Comparison of ENCODE assay signal across 11 mouse cellular contexts in genomic region chr12:98585302-98585701, GRCm38 (mm10). TPM values are rescaled to one million over a fixed set of nuclear protein-coding genes. Genes with fewer than 3 reads are reported as not detected.
DNase-seq lines count a peak whose midpoint lies in the region; ATAC-seq and TF ChIP-seq lines count a peak whose summit lies in the region.
"Had no signal": no experiment of that assay in that cellular context is flagged by ENCODE, and none has a peak within 500 bp of the region (broad histone marks: within the 10 kb centered on the region; RNA-seq: fewer than 3 reads in every experiment).

No protein-coding gene starts in this region.

- DNase-seq in forebrain, embryonic 11.5 days (ENCODE audit: low spot score) = no peak
- DNase-seq in liver, embryonic 14.5 days (ENCODE audit: low read depth in 3 of 3, low spot score in 3 of 3) = no peak
- no peak for DNase-seq in liver, embryonic 11.5 days (ENCODE audit: low spot score)
- DNase-seq in layer of hippocampus, adult 9-11 months = no peak
- DNase-seq in urinary bladder, adult 2 months (ENCODE audit: low spot score) = no peak
- DNase-seq: heart, postnatal 10 days; right cerebral cortex, postnatal 4 days; thymus, adult 18-20 months had no signal

- H3K9me3 ChIP-seq in forebrain, embryonic 11.5 days (ENCODE audit: control insufficient read depth, low read length) = no peaks in the 10 kb centered on the region
- H3K9me3 ChIP-seq in forebrain, embryonic 15.5 days = no peaks in the 10 kb centered on the region
- H3K9me3 ChIP-seq in liver, embryonic 14.5 days (ENCODE audit: control insufficient read depth, low read length) = no peaks in the 10 kb centered on the region
- H3K9me3 ChIP-seq in liver, embryonic 11.5 days (ENCODE audit: control insufficient read depth, low read length) = no peaks in the 10 kb centered on the region
- no peaks in the 10 kb centered on the region for H3K9me3 ChIP-seq in ES-Bruce4 (replicated peaks; ENCODE audit: control insufficient read depth, insufficient read depth, low read length, poor library complexity, severe bottlenecking)

- TF ChIP-seq POLR2A in ES-Bruce4 (IDR thresholded peaks at IDR 0.05; ENCODE audit: insufficient read depth, low read length) = no peak

- WGBS in forebrain, embryonic 11.5 days = 44% methylated on average over 3 of the region's 3 CpGs
- 36% methylated on average over 3 of the region's 3 CpGs for WGBS in forebrain, embryonic 15.5 days
- 20% methylated on average over 3 of the region's 3 CpGs for WGBS in liver, embryonic 14.5 days (ENCODE audit: insufficient replicate concordance)
- WGBS in liver, embryonic 11.5 days = 31% methylated on average over 3 of the region's 3 CpGs

- no peaks in the 10 kb centered on the region for H3K4me1 ChIP-seq in forebrain, embryonic 11.5 days (replicated peaks; ENCODE audit: control insufficient read depth, insufficient read depth, low read length)
- H3K4me1 ChIP-seq in forebrain, embryonic 15.5 days = no peaks in the 10 kb centered on the region
- no peaks in the 10 kb centered on the region for H3K4me1 ChIP-seq in liver, embryonic 14.5 days (replicated peaks; ENCODE audit: control insufficient read depth in 2 of 2, insufficient read depth in 2 of 2, low read length in 1 of 2)
- H3K4me1 ChIP-seq in liver, embryonic 11.5 days (replicated peaks; ENCODE audit: control insufficient read depth, insufficient read depth, low read length) = no peaks in the 10 kb centered on the region
- no peaks in the 10 kb centered on the region for H3K4me1 ChIP-seq in ES-Bruce4 (ENCODE audit: control insufficient read depth, insufficient read depth, low read length)

- no peaks in the 10 kb centered on the region for H3K36me3 ChIP-seq in forebrain, embryonic 11.5 days (ENCODE audit: control insufficient read depth, insufficient read depth, low read length)
- H3K36me3 ChIP-seq in forebrain, embryonic 15.5 days = no peaks in the 10 kb centered on the region
- H3K36me3 ChIP-seq in liver, embryonic 14.5 days (replicated peaks; ENCODE audit: control insufficient read depth, insufficient read depth, low read depth) = no peaks in the 10 kb centered on the region
- no peaks in the 10 kb centered on the region for H3K36me3 ChIP-seq in liver, embryonic 11.5 days (ENCODE audit: control insufficient read depth, insufficient read depth, low read length)
- no peaks in the 10 kb centered on the region for H3K36me3 ChIP-seq in ES-Bruce4 (ENCODE audit: control insufficient read depth, insufficient read depth, low read length, poor library complexity, severe bottlenecking)

- no peak overlapping the region for H3K4me3 ChIP-seq in forebrain, embryonic 11.5 days (ENCODE audit: low read depth, low read length)
- no peak overlapping the region for H3K4me3 ChIP-seq in forebrain, embryonic 15.5 days
- H3K4me3 ChIP-seq in liver, embryonic 14.5 days (ENCODE audit: insufficient read depth in 1 of 2, low read depth in 2 of 2, low read length in 2 of 2) = no peak overlapping the region
- no peak overlapping the region for H3K4me3 ChIP-seq in liver, embryonic 11.5 days (ENCODE audit: low read depth, low read length)
- no peak overlapping the region for H3K4me3 ChIP-seq in ES-Bruce4 (ENCODE audit: low read depth, low read length)

- H3K4me2 ChIP-seq in forebrain, embryonic 11.5 days (ENCODE audit: low read depth, low read length, severe bottlenecking) = no peak overlapping the region
- no peak overlapping the region for H3K4me2 ChIP-seq in forebrain, embryonic 15.5 days (replicated peaks)
- no peak overlapping the region for H3K4me2 ChIP-seq in liver, embryonic 14.5 days (ENCODE audit: low read depth)
- no peak overlapping the region for H3K4me2 ChIP-seq in liver, embryonic 11.5 days

- TF ChIP-seq EP300 in liver, embryonic 14.5 days (IDR thresholded peaks at IDR 0.05; ENCODE audit: low read depth) = no peak
- TF ChIP-seq EP300 in ES-Bruce4 (IDR thresholded peaks at IDR 0.05; ENCODE audit: insufficient read depth, low read depth, low read length) = no peak

- no peak overlapping the region for H3K9ac ChIP-seq in forebrain, embryonic 11.5 days (ENCODE audit: low read length)
- H3K9ac ChIP-seq in forebrain, embryonic 15.5 days (replicated peaks) = no peak overlapping the region
- no peak overlapping the region for H3K9ac ChIP-seq in liver, embryonic 14.5 days (replicated peaks)
- H3K9ac ChIP-seq in liver, embryonic 11.5 days (ENCODE audit: low read depth, low read length) = no peak overlapping the region
- H3K9ac ChIP-seq in ES-Bruce4 (ENCODE audit: low read depth, poor library complexity, severe bottlenecking) = no peak overlapping the region

- H3K27me3 ChIP-seq in forebrain, embryonic 11.5 days (ENCODE audit: control insufficient read depth, insufficient read depth, low read length) = no peaks in the 10 kb centered on the region
- H3K27me3 ChIP-seq in forebrain, embryonic 15.5 days = no peaks in the 10 kb centered on the region
- no peaks in the 10 kb centered on the region for H3K27me3 ChIP-seq in liver, embryonic 14.5 days (ENCODE audit: control insufficient read depth, insufficient read depth, low read length)
- H3K27me3 ChIP-seq in liver, embryonic 11.5 days (replicated peaks; ENCODE audit: control insufficient read depth, insufficient read depth, low read length) = no peaks in the 10 kb centered on the region
- no peaks in the 10 kb centered on the region for H3K27me3 ChIP-seq in ES-Bruce4 (ENCODE audit: control insufficient read depth, insufficient read depth, low read length, poor library complexity, severe bottlenecking)

- H3K27ac ChIP-seq in forebrain, embryonic 11.5 days (ENCODE audit: low read depth, low read length) = no peak overlapping the region
- H3K27ac ChIP-seq in forebrain, embryonic 15.5 days (replicated peaks) = no peak overlapping the region
- H3K27ac ChIP-seq in liver, embryonic 14.5 days = no peak overlapping the region
- H3K27ac ChIP-seq in liver, embryonic 11.5 days (ENCODE audit: low read depth, low read length) = no peak overlapping the region
- no peak overlapping the region for H3K27ac ChIP-seq in ES-Bruce4 (ENCODE audit: insufficient read depth, low read length)

- ATAC-seq in forebrain, embryonic 11.5 days (replicated peaks; ENCODE audit: low FRiP score) = peak; percentile 58
- ATAC-seq in forebrain, embryonic 15.5 days (replicated peaks) = no peak
- no peak for ATAC-seq in liver, embryonic 14.5 days (ENCODE audit: insufficient read depth)
- ATAC-seq in liver, embryonic 11.5 days (replicated peaks; ENCODE audit: low FRiP score) = no peak
- ATAC-seq in granulocyte monocyte progenitor cell, adult 5-6 weeks (replicated peaks; ENCODE audit: poor library complexity, severe bottlenecking) = peak; percentile 48; the same call in 1 of the 2 replicates

- peak; percentile 40; the same call in 1 of the 2 replicates for TF ChIP-seq CTCF in liver, embryonic 14.5 days (IDR thresholded peaks at IDR 0.05; ENCODE audit: low read depth)
- TF ChIP-seq CTCF in ES-Bruce4 (IDR thresholded peaks at IDR 0.05; ENCODE audit: low read depth, low read length) = peak; percentile 5

RNA-seq across cellular contexts. Expression of gene Kcnk10, which starts 7.2 kb away (rescaled TPM):
- 38.5 and 39.2 TPM in 2 replicates for polyA plus RNA-seq in forebrain, embryonic 11.5 days (2014; fragmentation: Nextera tagmentation; extraction: Ambion mirVana)
- 51.7 and 52.1 TPM in 2 replicates for polyA plus RNA-seq in forebrain, embryonic 15.5 days (2015; fragmentation: Nextera tagmentation; extraction: Ambion mirVana)
- not detected in 2 replicates for polyA plus RNA-seq in liver, embryonic 14.5 days (2012; rRNA removed)
- not detected in 2 replicates for polyA plus RNA-seq in liver, embryonic 14.5 days (2014; fragmentation: Nextera tagmentation; extraction: Ambion mirVana)
- 0.26 TPM in 1 of 2 replicates, not detected in the other for polyA plus RNA-seq in liver, embryonic 11.5 days (2014; fragmentation: Nextera tagmentation; extraction: Ambion mirVana)
- not detected in 2 replicates for polyA plus RNA-seq in ES-Bruce4 (2011; ENCODE audit: insufficient read depth, insufficient read length, low read depth, missing spikeins)
- total RNA-seq in granulocyte monocyte progenitor cell, adult 5-6 weeks (2014; fragmentation: Nextera tagmentation) = not detected in 2 replicates
- total RNA-seq in granulocyte monocyte progenitor cell, adult 5-6 weeks (2017) = not detected in 2 replicates
- polyA plus RNA-seq in urinary bladder, adult 2 months (2012; rRNA removed) = 0.03 and 0.04 TPM in 2 replicates

RNA-seq across cellular contexts. Expression of gene Spata7, which starts 42.7 kb away (rescaled TPM):
- polyA plus RNA-seq in forebrain, embryonic 11.5 days (2014; fragmentation: Nextera tagmentation; extraction: Ambion mirVana) = 26.0 and 26.6 TPM in 2 replicates
- 27.7 and 29.5 TPM in 2 replicates for polyA plus RNA-seq in forebrain, embryonic 15.5 days (2015; fragmentation: Nextera tagmentation; extraction: Ambion mirVana)
- polyA plus RNA-seq in liver, embryonic 14.5 days (2012; rRNA removed) = 0.57 and 1.2 TPM in 2 replicates
- polyA plus RNA-seq in liver, embryonic 14.5 days (2014; fragmentation: Nextera tagmentation; extraction: Ambion mirVana) = 2.0 and 2.2 TPM in 2 replicates
- 9.1 and 9.7 TPM in 2 replicates for polyA plus RNA-seq in liver, embryonic 11.5 days (2014; fragmentation: Nextera tagmentation; extraction: Ambion mirVana)
- polyA plus RNA-seq in ES-Bruce4 (2011; ENCODE audit: insufficient read depth, insufficient read length, low read depth, missing spikeins) = 18.0 and 22.2 TPM in 2 replicates
- 5.4 and 11.1 TPM in 2 replicates for total RNA-seq in granulocyte monocyte progenitor cell, adult 5-6 weeks (2014; fragmentation: Nextera tagmentation)
- 9.1 and 9.6 TPM in 2 replicates for total RNA-seq in granulocyte monocyte progenitor cell, adult 5-6 weeks (2017)
- 6.0 and 7.9 TPM in 2 replicates for polyA plus RNA-seq in urinary bladder, adult 2 months (2012; rRNA removed)

Comparison
In these comparisons a context has a peak if more than half of its experiments do, and no peak if none do; other contexts are left out.
1. ATAC-seq: peak in forebrain, embryonic 11.5 days (single experiment) and granulocyte monocyte progenitor cell, adult 5-6 weeks (single experiment); none in forebrain, embryonic 15.5 days (single experiment), liver, embryonic 14.5 days (single experiment) and liver, embryonic 11.5 days (single experiment).
2. RNA of gene Kcnk10, which starts 7.2 kb away (polyA plus RNA-seq): 51.7 to 52.1 TPM in forebrain, embryonic 15.5 days and 38.5 to 39.2 TPM in forebrain, embryonic 11.5 days; 0.26 TPM in liver, embryonic 11.5 days, 0.03 to 0.04 TPM in urinary bladder, adult 2 months, not detected in liver, embryonic 14.5 days and not detected in ES-Bruce4; every median in the first group is over 10 times any median in the second.